In the genomic region with DNA sequence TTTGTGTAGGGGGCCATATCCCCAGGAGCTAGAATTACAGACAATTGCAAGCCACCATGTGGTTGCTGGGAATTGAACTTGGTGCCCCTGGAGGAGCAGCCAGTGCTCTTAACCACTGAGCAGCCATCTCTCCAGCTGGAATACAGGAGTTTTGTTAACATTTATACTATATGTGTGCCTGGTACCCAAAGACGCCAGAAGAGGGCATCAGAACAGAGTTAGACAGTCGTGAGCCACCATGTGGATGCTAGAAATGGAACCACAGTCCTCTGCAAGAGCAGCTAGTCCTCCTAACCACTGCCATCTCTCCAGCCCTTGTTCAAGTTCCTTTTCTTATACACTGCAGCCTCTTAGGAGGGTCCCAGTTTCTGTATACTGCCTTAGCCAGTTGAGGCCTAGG, we compare ENCODE assay signal across 11 mouse cellular contexts. TPM values are rescaled to one million over a fixed set of nuclear protein-coding genes. Genes with fewer than 3 reads are reported as not detected.
DNase-seq lines count a peak whose midpoint lies in the region; ATAC-seq and TF ChIP-seq lines count a peak whose summit lies in the region.
"Had no signal": no experiment of that assay in that cellular context is flagged by ENCODE, and none has a peak within 500 bp of the region (broad histone marks: within the 10 kb centered on the region; RNA-seq: fewer than 3 reads in every experiment).

No protein-coding gene starts in this region.

- TF ChIP-seq EP300 in stomach, postnatal 0 days (optimal IDR thresholded peaks at IDR 0.05): no peak

- TF ChIP-seq CTCF in forebrain, postnatal 0 days (IDR thresholded peaks at IDR 0.05; ENCODE audit: low read depth): peak; percentile 45
- peak; percentile 57 for TF ChIP-seq CTCF in stomach, postnatal 0 days (IDR thresholded peaks at IDR 0.05; ENCODE audit: low read depth)

- no peak for ATAC-seq in forebrain, postnatal 0 days
- no peak for ATAC-seq in forebrain, embryonic 15.5 days (replicated peaks)
- ATAC-seq in midbrain, embryonic 13.5 days: no peak
- no peak for ATAC-seq in stomach, postnatal 0 days (ENCODE audit: low FRiP score, low TSS enrichment)

- no peaks in the 10 kb centered on the region for H3K9me3 ChIP-seq in forebrain, postnatal 0 days (ENCODE audit: low read length)
- no peaks in the 10 kb centered on the region for H3K9me3 ChIP-seq in forebrain, embryonic 15.5 days
- H3K9me3 ChIP-seq in midbrain, embryonic 10.5 days (replicated peaks): peaks cover 2% of the 10 kb centered on the region; the same call in 1 of the 2 replicates
- H3K9me3 ChIP-seq in midbrain, embryonic 13.5 days: no peaks in the 10 kb centered on the region; the same call in 1 of the 2 replicates
- H3K9me3 ChIP-seq in stomach, postnatal 0 days (ENCODE audit: control insufficient read depth, low read length): no peaks in the 10 kb centered on the region
- H3K9me3 ChIP-seq: embryonic facial prominence, embryonic 13.5 days; heart, embryonic 10.5 days had no signal

- 22% methylated on average over 2 of the region's 2 CpGs for WGBS in forebrain, postnatal 0 days
- 27% methylated on average over 2 of the region's 2 CpGs for WGBS in forebrain, embryonic 15.5 days
- 47% methylated on average over 2 of the region's 2 CpGs for WGBS in midbrain, embryonic 10.5 days
- WGBS in midbrain, embryonic 13.5 days: 29% methylated on average over 2 of the region's 2 CpGs
- WGBS in stomach, postnatal 0 days: 33% methylated on average over 2 of the region's 2 CpGs

- no peaks in the 10 kb centered on the region for H3K27me3 ChIP-seq in forebrain, postnatal 0 days (ENCODE audit: insufficient read depth, low read length)
- H3K27me3 ChIP-seq in forebrain, embryonic 15.5 days: no peaks in the 10 kb centered on the region
- no peaks in the 10 kb centered on the region for H3K27me3 ChIP-seq in midbrain, embryonic 10.5 days (ENCODE audit: low read depth, poor library complexity, severe bottlenecking)
- no peaks in the 10 kb centered on the region for H3K27me3 ChIP-seq in midbrain, embryonic 13.5 days
- H3K27me3 ChIP-seq in stomach, postnatal 0 days (ENCODE audit: control insufficient read depth, insufficient read depth, low read length): no peaks in the 10 kb centered on the region
- H3K27me3 ChIP-seq: embryonic facial prominence, embryonic 13.5 days had no signal

- no peak overlapping the region for H3K9ac ChIP-seq in forebrain, postnatal 0 days
- no peak overlapping the region for H3K9ac ChIP-seq in forebrain, embryonic 15.5 days (replicated peaks)
- no peak overlapping the region for H3K9ac ChIP-seq in midbrain, embryonic 13.5 days (replicated peaks)
- H3K9ac ChIP-seq in stomach, postnatal 0 days (ENCODE audit: low read length): no peak overlapping the region
- H3K9ac ChIP-seq: embryonic facial prominence, embryonic 13.5 days had no signal

- intact Hi-C loops in left cerebral cortex, postnatal 10 days (cut with DNase I): loop anchor here (5.0 to 10.0 kb wide), 2 partner anchors 79 to 499 kb away; no protein-coding TSS in a partner anchor

- H3K27ac ChIP-seq in forebrain, postnatal 0 days (ENCODE audit: low read depth, low read length): no peak overlapping the region
- no peak overlapping the region for H3K27ac ChIP-seq in forebrain, embryonic 15.5 days (replicated peaks)
- H3K27ac ChIP-seq in midbrain, embryonic 10.5 days (replicated peaks): no peak overlapping the region
- H3K27ac ChIP-seq in midbrain, embryonic 13.5 days: no peak overlapping the region
- no peak overlapping the region for H3K27ac ChIP-seq in stomach, postnatal 0 days (replicated peaks)
- H3K27ac ChIP-seq: embryonic facial prominence, embryonic 13.5 days; heart, embryonic 10.5 days; macrophage had no signal

- peak; percentile 23 for DNase-seq in forebrain, postnatal 0 days
- peak; percentile 25 for DNase-seq in midbrain, embryonic 10.5 days (ENCODE audit: low spot score)
- peak; percentile 23 for DNase-seq in embryo, embryonic 9.5 days (ENCODE audit: extremely low spot score)
- peak; percentile 22 for DNase-seq in stomach, postnatal 0 days (ENCODE audit: low spot score)
- DNase-seq in left cerebral cortex, postnatal 10 days (ENCODE audit: extremely low spot score in 1 of 2, low spot score in 2 of 2): no peak
- DNase-seq in urinary bladder, postnatal 25 days (ENCODE audit: low spot score): no peak

- H3K4me3 ChIP-seq in forebrain, postnatal 0 days (ENCODE audit: low read depth, low read length): no peak overlapping the region
- H3K4me3 ChIP-seq in forebrain, embryonic 15.5 days: no peak overlapping the region
- H3K4me3 ChIP-seq in midbrain, embryonic 10.5 days: no peak overlapping the region
- H3K4me3 ChIP-seq in midbrain, embryonic 13.5 days (replicated peaks): no peak overlapping the region
- H3K4me3 ChIP-seq in stomach, postnatal 0 days (ENCODE audit: low read depth, low read length): no peak overlapping the region
- H3K4me3 ChIP-seq: embryonic facial prominence, embryonic 13.5 days; heart, embryonic 10.5 days had no signal

- H3K36me3 ChIP-seq in forebrain, postnatal 0 days (ENCODE audit: insufficient read depth): no peaks in the 10 kb centered on the region; the same call in 1 of the 2 replicates
- H3K36me3 ChIP-seq in forebrain, embryonic 15.5 days: peaks cover 8% of the 10 kb centered on the region; the same call in 1 of the 2 replicates
- peaks cover 48% of the 10 kb centered on the region for H3K36me3 ChIP-seq in midbrain, embryonic 10.5 days
- peaks cover 26% of the 10 kb centered on the region for H3K36me3 ChIP-seq in midbrain, embryonic 13.5 days
- H3K36me3 ChIP-seq in stomach, postnatal 0 days (ENCODE audit: control insufficient read depth, insufficient read depth, low read length): peaks cover 10% of the 10 kb centered on the region; the same call in 1 of the 2 replicates

- H3K4me1 ChIP-seq in forebrain, postnatal 0 days (ENCODE audit: insufficient read depth): peaks cover 9% of the 10 kb centered on the region
- H3K4me1 ChIP-seq in forebrain, embryonic 15.5 days: peaks cover 18% of the 10 kb centered on the region
- peaks cover 20% of the 10 kb centered on the region for H3K4me1 ChIP-seq in midbrain, embryonic 10.5 days
- H3K4me1 ChIP-seq in midbrain, embryonic 13.5 days (replicated peaks): peaks cover 15% of the 10 kb centered on the region
- peaks cover 4% of the 10 kb centered on the region; the same call in 1 of the 2 replicates for H3K4me1 ChIP-seq in stomach, postnatal 0 days (replicated peaks; ENCODE audit: control insufficient read depth, insufficient read depth)

- H3K4me2 ChIP-seq in forebrain, postnatal 0 days (ENCODE audit: low read depth): no peak overlapping the region
- no peak overlapping the region for H3K4me2 ChIP-seq in forebrain, embryonic 15.5 days (replicated peaks)
- no peak overlapping the region for H3K4me2 ChIP-seq in midbrain, embryonic 13.5 days (replicated peaks)
- H3K4me2 ChIP-seq in stomach, postnatal 0 days (replicated peaks; ENCODE audit: low read depth): no peak overlapping the region
- H3K4me2 ChIP-seq: embryonic facial prominence, embryonic 13.5 days had no signal

RNA-seq across cellular contexts. Expression of gene Mrm2, which starts 1.9 kb away (rescaled TPM):
- total RNA-seq in forebrain, postnatal 0 days (2014; rRNA removed): 16.0 and 16.2 TPM in 2 replicates
- polyA plus RNA-seq in forebrain, postnatal 0 days (2015; fragmentation: Nextera tagmentation; extraction: Ambion mirVana): 14.8 and 15.9 TPM in 2 replicates
- 21.3 and 22.1 TPM in 2 replicates for polyA plus RNA-seq in forebrain, embryonic 15.5 days (2015; fragmentation: Nextera tagmentation; extraction: Ambion mirVana)
- polyA plus RNA-seq in midbrain, embryonic 10.5 days (2016; fragmentation: Nextera tagmentation; extraction: Ambion mirVana): 21.9 and 23.0 TPM in 2 replicates
- polyA plus RNA-seq in midbrain, embryonic 13.5 days (2015; fragmentation: Nextera tagmentation; extraction: Ambion mirVana): 18.6 and 23.5 TPM in 2 replicates
- polyA plus RNA-seq in stomach, postnatal 0 days (2015; fragmentation: Nextera tagmentation; extraction: Ambion mirVana): 11.4 and 12.4 TPM in 2 replicates
- 10 to 100 TPM in 1 of 2 experiments, 1 to 10 TPM in 1; 9.6 to 10.2 TPM for total RNA-seq in left cerebral cortex, postnatal 10 days (2021)

RNA-seq across cellular contexts. Expression of gene Nudt1, which starts 12.2 kb away (rescaled TPM):
- 5.6 and 11.4 TPM in 2 replicates for total RNA-seq in forebrain, postnatal 0 days (2014; rRNA removed)
- 13.5 and 14.7 TPM in 2 replicates for polyA plus RNA-seq in forebrain, postnatal 0 days (2015; fragmentation: Nextera tagmentation; extraction: Ambion mirVana)
- polyA plus RNA-seq in forebrain, embryonic 15.5 days (2015; fragmentation: Nextera tagmentation; extraction: Ambion mirVana): 22.3 and 22.9 TPM in 2 replicates
- polyA plus RNA-seq in midbrain, embryonic 10.5 days (2016; fragmentation: Nextera tagmentation; extraction: Ambion mirVana): 54.9 and 58.6 TPM in 2 replicates
- 28.6 and 31.9 TPM in 2 replicates for polyA plus RNA-seq in midbrain, embryonic 13.5 days (2015; fragmentation: Nextera tagmentation; extraction: Ambion mirVana)
- 24.8 and 25.3 TPM in 2 replicates for polyA plus RNA-seq in stomach, postnatal 0 days (2015; fragmentation: Nextera tagmentation; extraction: Ambion mirVana)
- 1 to 10 TPM; 7.2 to 7.9 TPM for total RNA-seq in left cerebral cortex, postnatal 10 days (2021)

RNA-seq across cellular contexts. Expression of gene Mad1l1, which starts 12.3 kb away (rescaled TPM):
- total RNA-seq in forebrain, postnatal 0 days (2014; rRNA removed): 21.3 and 22.8 TPM in 2 replicates
- 26.7 and 29.5 TPM in 2 replicates for polyA plus RNA-seq in forebrain, postnatal 0 days (2015; fragmentation: Nextera tagmentation; extraction: Ambion mirVana)
- 33.8 and 35.5 TPM in 2 replicates for polyA plus RNA-seq in forebrain, embryonic 15.5 days (2015; fragmentation: Nextera tagmentation; extraction: Ambion mirVana)
- polyA plus RNA-seq in midbrain, embryonic 10.5 days (2016; fragmentation: Nextera tagmentation; extraction: Ambion mirVana): 57.9 and 59.9 TPM in 2 replicates
- polyA plus RNA-seq in midbrain, embryonic 13.5 days (2015; fragmentation: Nextera tagmentation; extraction: Ambion mirVana): 39.7 and 40.7 TPM in 2 replicates
- polyA plus RNA-seq in stomach, postnatal 0 days (2015; fragmentation: Nextera tagmentation; extraction: Ambion mirVana): 14.2 and 15.3 TPM in 2 replicates
- 10 to 100 TPM; 23.8 to 24.4 TPM for total RNA-seq in left cerebral cortex, postnatal 10 days (2021)

RNA-seq across cellular contexts. Expression of gene Snx8, which starts 55.4 kb away (rescaled TPM):
- total RNA-seq in forebrain, postnatal 0 days (2014; rRNA removed): 42.8 and 54.6 TPM in 2 replicates
- 21.1 and 31.1 TPM in 2 replicates for polyA plus RNA-seq in forebrain, postnatal 0 days (2015; fragmentation: Nextera tagmentation; extraction: Ambion mirVana)
- 17.9 and 18.8 TPM in 2 replicates for polyA plus RNA-seq in forebrain, embryonic 15.5 days (2015; fragmentation: Nextera tagmentation; extraction: Ambion mirVana)
- 24.4 and 24.5 TPM in 2 replicates for polyA plus RNA-seq in midbrain, embryonic 10.5 days (2016; fragmentation: Nextera tagmentation; extraction: Ambion mirVana)
- 25.2 and 26.4 TPM in 2 replicates for polyA plus RNA-seq in midbrain, embryonic 13.5 days (2015; fragmentation: Nextera tagmentation; extraction: Ambion mirVana)
- polyA plus RNA-seq in stomach, postnatal 0 days (2015; fragmentation: Nextera tagmentation; extraction: Ambion mirVana): 8.0 and 8.6 TPM in 2 replicates
- 10 to 100 TPM; 22.3 to 24.5 TPM for total RNA-seq in left cerebral cortex, postnatal 10 days (2021)

Comparison
In these comparisons a context has a peak if more than half of its experiments do, and no peak if none do; other contexts are left out.
1. DNase-seq: peak in forebrain, postnatal 0 days (single experiment), midbrain, embryonic 10.5 days (single experiment), embryo, embryonic 9.5 days (single experiment) and stomach, postnatal 0 days (single experiment); none in left cerebral cortex, postnatal 10 days (0 of 2) and urinary bladder, postnatal 25 days (single experiment).